Mouse (Mus musculus): ENCODE results near the gene Fbxl13. TPM values are rescaled to one million over a fixed set of nuclear protein-coding genes. Genes with fewer than 3 reads are reported as not detected.

Fbxl13 gene
- total and polyA plus RNA-seq, 3 experiments: 0.13 to 0.23 TPM; not detected in 1

DNA sequence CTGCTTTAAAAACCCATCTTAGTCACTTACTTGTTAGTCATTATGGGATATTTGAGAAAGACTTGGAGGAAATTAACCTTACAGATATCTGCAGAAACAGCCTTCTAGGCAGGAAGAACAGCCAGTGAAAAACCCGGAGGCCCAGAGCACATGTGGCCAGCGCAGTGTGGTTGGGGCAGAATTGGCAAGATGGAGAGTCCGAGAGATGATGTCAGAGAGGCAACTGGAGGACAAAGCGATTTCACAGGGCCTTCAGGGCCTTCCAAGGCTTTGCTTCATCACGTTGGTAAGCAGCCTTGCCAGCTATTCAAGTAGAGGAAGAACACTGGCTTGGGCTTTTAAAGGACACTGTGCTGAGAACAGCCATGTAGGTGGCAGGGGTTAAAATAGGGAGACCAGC lies 112.5 kb downstream of the Fbxl13 start:
- no peak for DNase-seq (ENCODE audit: low read depth, low spot score)
- no peaks in the 10 kb centered on the region for H3K79me2 ChIP-seq (ENCODE audit: control insufficient read depth, insufficient read depth, low read length, poor library complexity)
- peaks cover 0 to 5% of the 10 kb centered on the region in 2 experiments; a peak in 1 of 4 replicates for H3K36me3 ChIP-seq (ENCODE audit: control insufficient read depth in 1 of 2, insufficient read depth in 2 of 2, low read length in 2 of 2)
- H3K27me3 ChIP-seq (ENCODE audit: control insufficient read depth in 1 of 2, insufficient read depth in 2 of 2, low read length in 2 of 2): peaks cover 4% of the 10 kb centered on the region in 2 experiments; a peak in 2 of 4 replicates
- no peak overlapping the region for H3K27ac ChIP-seq (ENCODE audit: control insufficient read depth, low read depth, low read length)
- TF ChIP-seq SMC3 (IDR thresholded peaks at IDR 0.05; ENCODE audit: low read depth, low read length) (no peak), ZKSCAN1 (IDR thresholded peaks at IDR 0.05; ENCODE audit: low read depth, low read length) (no peak), GABPA (IDR thresholded peaks at IDR 0.05; ENCODE audit: low read depth, low read length) (no peak), SIN3A (IDR thresholded peaks at IDR 0.05; ENCODE audit: low read length) (no peak), MXI1 (IDR thresholded peaks at IDR 0.05; ENCODE audit: low read depth, low read length) (no peak), TCF12 (IDR thresholded peaks at IDR 0.05; ENCODE audit: low read depth, low read length) (no peak), TBP (IDR thresholded peaks at IDR 0.05; ENCODE audit: low read depth, low read length) (no peak), POLR2AphosphoS5 (IDR thresholded peaks at IDR 0.05; ENCODE audit: borderline replicate concordance, low read depth, low read length) (no peak), KAT2A (conservative IDR thresholded peaks at IDR 0.05; ENCODE audit: low read depth, low read length) (no peak), E2F4 (IDR thresholded peaks at IDR 0.05; ENCODE audit: borderline replicate concordance, low read depth, low read length) (no peak), CHD2 (IDR thresholded peaks at IDR 0.05; ENCODE audit: low read length) (no peak), UBTF (IDR thresholded peaks at IDR 0.05; ENCODE audit: borderline replicate concordance, insufficient read depth, low read depth, low read length) (no peak), NRF1 (IDR thresholded peaks at IDR 0.05; ENCODE audit: insufficient read depth, low read depth, low read length, poor library complexity, severe bottlenecking) (no peak), POLR2AphosphoS2 (IDR thresholded peaks at IDR 0.05; ENCODE audit: low read length) (no peak), MAFK (IDR thresholded peaks at IDR 0.05; ENCODE audit: borderline replicate concordance, low read depth, low read length) (no peak), ZC3H11A (IDR thresholded peaks at IDR 0.05; ENCODE audit: low read depth, low read length) (no peak), MAX (IDR thresholded peaks at IDR 0.05; ENCODE audit: low read length) (no peak), EP300 (IDR thresholded peaks at IDR 0.05; ENCODE audit: low read depth in 1 of 2, low read length in 2 of 2) (no peak)
- no peaks in the 10 kb centered on the region for H3K9me3 ChIP-seq (replicated peaks; ENCODE audit: insufficient read depth, low read length)
- peaks cover 0 to 5% of the 10 kb centered on the region in 2 experiments; a peak in 2 of 4 replicates for H3K4me1 ChIP-seq (ENCODE audit: control insufficient read depth in 1 of 2, insufficient read depth in 2 of 2, low read length in 2 of 2)
- no peak overlapping the region for H3K9ac ChIP-seq (ENCODE audit: control insufficient read depth, low read depth, low read length, poor library complexity, severe bottlenecking)
- H3K4me3 ChIP-seq (ENCODE audit: control insufficient read depth in 1 of 2, insufficient read depth in 1 of 2, low read depth in 2 of 2, low read length in 2 of 2): no peak overlapping the region

- TF ChIP-seq POLR2AphosphoS2 (IDR thresholded peaks at IDR 0.05; ENCODE audit: low read length): no peak
- no peak for TF ChIP-seq MYC (IDR thresholded peaks at IDR 0.05; ENCODE audit: low read depth, low read length)
- TF ChIP-seq BHLHE40 (IDR thresholded peaks at IDR 0.05; ENCODE audit: borderline replicate concordance, low read depth, low read length): no peak
- no peak for TF ChIP-seq JUND (IDR thresholded peaks at IDR 0.05; ENCODE audit: low read depth, low read length)
- TF ChIP-seq SIN3A (IDR thresholded peaks at IDR 0.05; ENCODE audit: low read length): no peak
- no peak for TF ChIP-seq EP300 (IDR thresholded peaks at IDR 0.05; ENCODE audit: low read depth in 1 of 2, low read length in 2 of 2)
- no peak for TF ChIP-seq TBP (IDR thresholded peaks at IDR 0.05; ENCODE audit: low read depth, low read length)
- TF ChIP-seq SMC3 (IDR thresholded peaks at IDR 0.05; ENCODE audit: low read depth, low read length): no peak
- no peak for TF ChIP-seq ELF1 (IDR thresholded peaks at IDR 0.05; ENCODE audit: low read depth, low read length)
- no peak for TF ChIP-seq CHD2 (IDR thresholded peaks at IDR 0.05; ENCODE audit: low read length)
- no peak for TF ChIP-seq GABPA (IDR thresholded peaks at IDR 0.05; ENCODE audit: low read depth, low read length)
- no peak for TF ChIP-seq MAZ (IDR thresholded peaks at IDR 0.05; ENCODE audit: low read depth, low read length)
- no peak for TF ChIP-seq ZKSCAN1 (IDR thresholded peaks at IDR 0.05; ENCODE audit: low read depth, low read length)
- TF ChIP-seq E2F4 (IDR thresholded peaks at IDR 0.05; ENCODE audit: borderline replicate concordance, low read depth, low read length): no peak
- TF ChIP-seq GATA1 (IDR thresholded peaks at IDR 0.05; ENCODE audit: low read depth, low read length): no peak
- TF ChIP-seq CHD1 (IDR thresholded peaks at IDR 0.05; ENCODE audit: low read depth, low read length): no peak
- no peak for TF ChIP-seq POLR2A (IDR thresholded peaks at IDR 0.05; ENCODE audit: control insufficient read depth in 1 of 2, insufficient read depth in 1 of 2, low read depth in 1 of 2, low read length in 2 of 2, poor library complexity in 1 of 2)
- no peak for TF ChIP-seq UBTF (IDR thresholded peaks at IDR 0.05; ENCODE audit: borderline replicate concordance, insufficient read depth, low read depth, low read length)
- Histone ChIP-seq H3K4me1 (ENCODE audit: control insufficient read depth in 1 of 2, insufficient read depth in 2 of 2, low read length in 2 of 2) (peaks cover 2 to 12% of the 10 kb centered on the region in 2 experiments; a peak in 3 of 4 replicates), H3K4me3 (ENCODE audit: control insufficient read depth in 1 of 2, insufficient read depth in 1 of 2, low read depth in 2 of 2, low read length in 2 of 2) (no peak overlapping the region), H3K27ac (ENCODE audit: control insufficient read depth, low read depth, low read length) (no peak overlapping the region), H3K79me2 (ENCODE audit: control insufficient read depth, insufficient read depth, low read length, poor library complexity) (no peaks in the 10 kb centered on the region), H3K9ac (ENCODE audit: control insufficient read depth, low read depth, low read length, poor library complexity, severe bottlenecking) (no peak overlapping the region), H3K9me3 (replicated peaks; ENCODE audit: insufficient read depth, low read length) (no peaks in the 10 kb centered on the region), H3K36me3 (ENCODE audit: control insufficient read depth in 1 of 2, insufficient read depth in 2 of 2, low read length in 2 of 2) (peaks cover 0 to 9% of the 10 kb centered on the region in 2 experiments; a peak in 2 of 4 replicates), H3K27me3 (ENCODE audit: control insufficient read depth in 1 of 2, insufficient read depth in 2 of 2, low read length in 2 of 2) (peaks cover 4% of the 10 kb centered on the region in 2 experiments; a peak in 2 of 4 replicates)
- DNase-seq (ENCODE audit: low read depth, low spot score): no peak
These were observed 113.3 kb downstream of the Fbxl13 start for GRCm38 (mm10) chr5:21532126-21532525.
